Mouse (Mus musculus) testis, postnatal 14 days (tissue): ENCODE results near the gene Olfr714.
"Not testable (repeated sequence)": the region's sequence is repeated elsewhere in the genome, so short reads cannot be mapped to it uniquely, and the experiment has no call there.

Source experiments
- DNase-seq: peaks from one replicate; pipeline ENCODE4 v3.0.0; 2021; ENCODE audit warnings: low spot score

Olfr714 gene

GRCm38 (mm10) chr7:107070681-107071080 is at the start of gene Olfr714:
TSS of gene Olfr714 (plus strand) at chr7:107070981.
- no peak for DNase-seq

DNA sequence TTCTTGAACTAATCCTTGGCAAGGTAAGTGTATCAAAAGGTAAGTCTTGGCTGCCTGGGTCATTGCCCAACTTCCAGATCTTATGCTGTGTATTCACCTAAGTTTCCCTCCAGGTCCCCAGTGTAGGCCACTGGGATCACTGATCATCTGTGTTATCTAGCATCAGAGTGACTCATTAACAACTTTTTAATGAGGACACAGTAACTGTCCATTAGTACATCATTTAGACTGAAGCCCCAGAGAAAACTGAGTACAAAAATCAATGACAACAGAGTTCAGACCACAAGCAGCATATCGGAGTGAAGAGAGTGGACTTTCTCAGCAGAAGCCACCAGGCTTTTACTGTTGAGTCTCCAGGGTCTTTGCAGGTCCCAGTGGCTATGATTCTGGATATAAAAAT is 39.9 kb upstream of the Olfr714 start, which contains the start of gene Olfr713:
Olfr713 (plus strand) TSS at position 301 of the 400 bp plus-strand sequence.
- DNase-seq, result no peak

DNA sequence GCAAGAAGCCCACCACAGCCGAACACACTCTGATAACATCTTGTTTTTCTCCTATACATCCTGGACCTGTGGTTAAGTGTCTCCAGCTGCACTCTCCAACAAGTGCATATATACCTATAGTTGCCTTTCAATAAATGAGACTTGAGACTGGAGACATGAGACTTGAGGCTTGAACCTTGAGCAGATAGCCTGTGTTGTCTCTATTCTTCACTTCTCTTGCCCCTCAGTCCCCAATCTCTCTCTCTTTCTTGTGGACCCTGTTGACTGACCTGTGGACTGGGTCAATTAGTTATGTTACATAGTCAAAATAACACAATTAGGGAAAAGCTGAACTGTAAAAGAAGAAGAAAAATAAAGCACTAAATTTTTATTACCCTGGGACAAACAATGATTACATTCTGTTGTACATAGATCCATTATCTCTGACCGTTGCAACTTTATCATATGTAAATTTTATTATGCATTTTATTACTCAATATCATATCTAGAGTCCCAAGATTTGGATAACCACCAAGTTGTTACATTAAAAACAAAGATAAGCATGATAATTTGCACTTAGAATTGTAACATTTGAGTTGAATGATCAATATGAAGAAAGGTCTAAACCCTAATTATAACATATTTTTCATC is 30.7 kb upstream of the Olfr714 start:
- DNase-seq, result no peak

DNA sequence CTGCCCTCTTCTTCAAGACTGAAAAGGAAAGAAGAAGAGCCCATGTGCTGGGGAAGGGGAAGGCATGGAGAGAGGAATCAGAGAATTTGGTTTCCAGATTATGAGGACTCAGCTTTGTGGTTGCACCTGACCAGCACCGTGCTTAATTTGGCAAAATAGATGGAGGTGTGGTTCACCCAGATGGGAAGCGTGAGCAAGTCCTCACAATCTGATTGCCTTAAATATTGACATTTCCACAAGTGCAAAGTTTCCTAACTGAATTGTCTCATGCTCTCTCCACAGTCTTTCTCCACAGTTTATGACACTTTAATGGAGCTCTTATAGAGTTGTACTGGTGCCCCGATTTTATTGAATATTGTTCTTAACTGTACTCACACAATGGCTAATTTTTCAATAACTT is 27.6 kb upstream of the Olfr714 start:
- no peak for DNase-seq

- no peak for DNase-seq
Observed at GRCm38 (mm10) chr7:107044407-107044806, 26.4 kb upstream of the Olfr714 start.

DNA sequence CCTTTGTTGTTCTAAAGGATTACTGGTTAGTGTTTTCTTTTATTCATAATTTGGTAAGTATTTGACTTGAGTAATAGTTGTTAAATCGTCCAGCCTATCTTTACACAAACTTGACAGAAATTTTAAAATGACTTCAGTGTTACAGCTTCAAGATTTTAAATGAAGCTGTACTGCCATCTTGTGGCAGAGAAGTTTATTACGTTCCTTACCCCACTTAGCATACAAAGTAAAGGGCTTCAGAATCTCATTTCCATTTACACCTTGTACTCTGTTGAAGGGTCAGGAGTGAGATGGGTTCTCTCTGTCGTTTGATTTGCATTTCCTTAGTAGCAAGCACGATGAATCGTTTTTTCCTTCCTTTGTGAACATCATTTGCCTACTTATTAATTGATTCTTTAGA is 24.9 kb upstream of the Olfr714 start:
- DNase-seq, result no peak

DNA sequence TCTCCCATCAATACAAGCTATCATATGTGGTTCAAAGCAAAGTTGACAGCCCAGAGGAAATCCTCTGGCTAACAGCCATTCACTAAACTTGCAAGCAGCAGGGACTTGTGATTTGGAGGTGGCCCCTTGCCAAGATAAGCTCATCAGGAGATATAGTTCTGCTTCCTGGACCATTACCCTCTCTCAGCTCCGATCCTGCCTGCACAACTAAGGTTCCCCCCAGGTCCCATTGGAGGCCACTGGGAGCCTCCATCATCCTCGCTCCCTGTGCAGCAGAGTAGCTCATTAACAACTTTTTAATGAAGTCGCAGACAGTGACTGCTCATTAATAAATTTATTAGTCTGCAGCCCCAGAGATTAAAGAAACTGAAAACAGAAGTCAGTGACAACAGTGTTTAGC is 23.2 kb upstream of the Olfr714 start:
- no peak for DNase-seq

DNA sequence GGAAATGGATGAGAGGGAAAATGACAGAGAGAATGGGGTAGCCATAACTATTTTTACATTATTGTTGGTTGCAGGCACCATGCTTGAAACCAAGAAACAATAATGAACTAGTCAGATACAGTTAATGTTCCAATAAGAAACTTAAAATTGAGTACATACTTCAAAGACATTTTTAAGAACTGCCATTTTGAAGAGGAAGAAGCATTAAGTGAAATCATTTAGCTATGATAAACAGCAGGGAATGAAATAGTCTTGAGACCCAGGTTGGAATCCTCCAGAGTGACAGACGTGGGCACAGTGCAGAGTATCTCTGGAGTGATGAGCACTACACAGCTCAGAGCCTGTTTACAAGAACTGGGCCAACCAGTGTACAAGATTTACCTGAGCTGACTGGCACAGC is 22.1 kb downstream of the Olfr714 start, which contains the start of gene Olfr17:
Olfr17 (plus strand) TSS at position 301 of the 400 bp plus-strand sequence.
- DNase-seq, result no peak

GRCm38 (mm10) chr7:107110269-107110668 is 39.5 kb downstream of the Olfr714 start, which contains the start of gene Olfr715b:
TSS of gene Olfr715b (minus strand) at chr7:107110369.
- DNase-seq, result not testable (repeated sequence)
